Mouse (Mus musculus) limb, embryonic 14.5 days (tissue): ENCODE data around the gene Asic4. TPM values are rescaled to one million over a fixed set of nuclear protein-coding genes. Genes with fewer than 3 reads are reported as not detected.
A peak's percentile ranks its signal among the peaks of the same experiment; 100 is the strongest.

Experiments
- ATAC-seq: fragments of 200-750 bp; cut with Nextera tagmentation; 2 replicates; pipeline ENCODE4 v1.8.0; 2017; ENCODE audit warnings: low read depth, moderate number of reproducible peaks, moderate TSS enrichment; ENCODE audit not compliant: low FRiP score
- DNase-seq: peaks from one replicate; pipeline ENCODE4 v3.0.0-alpha.2; 2015; ENCODE audit warnings: low spot score
- H3K27ac ChIP-seq: fragments of 300-500 bp; sonication (generic); replicated peaks from 2 replicates; pipeline ENCODE4 v1.5.1; 2014; ENCODE audit warnings: low read depth, mild to moderate bottlenecking, low read length, moderate library complexity, mixed read lengths
- H3K27me3 ChIP-seq: fragments of 300-500 bp; sonication (generic); 2 replicates; pipeline ENCODE4 v1.6.1; 2014; ENCODE audit warnings: low read length, mixed read lengths; ENCODE audit not compliant: control insufficient read depth, insufficient read depth
- H3K36me3 ChIP-seq: fragments of 300-500 bp; sonication (generic); 2 replicates; pipeline ENCODE4 v1.6.1; 2014; ENCODE audit warnings: mild to moderate bottlenecking, low read length, moderate library complexity, mixed read lengths; ENCODE audit not compliant: control insufficient read depth, insufficient read depth
- H3K4me1 ChIP-seq: fragments of 300-500 bp; sonication (generic); 2 replicates; pipeline ENCODE4 v1.6.1; 2014; ENCODE audit warnings: antibody characterized with exemption, low read length, mixed read lengths; ENCODE audit not compliant: control insufficient read depth, insufficient read depth
- H3K4me2 ChIP-seq: fragments of 300-500 bp; sonication (generic); replicated peaks from 2 replicates; pipeline ENCODE4 v1.6.1; 2014; ENCODE audit warnings: low read depth, mild to moderate bottlenecking, low read length, moderate library complexity; ENCODE audit not compliant: severe bottlenecking
- H3K4me3 ChIP-seq: fragments of 300-500 bp; sonication (generic); replicated peaks from 2 replicates; pipeline ENCODE4 v1.5.1; 2014; ENCODE audit warnings: low read length
- H3K9ac ChIP-seq: fragments of 300-500 bp; sonication (generic); 2 replicates; pipeline ENCODE4 v1.6.1; 2014; ENCODE audit warnings: mild to moderate bottlenecking, low read depth, low read length, moderate library complexity; ENCODE audit not compliant: severe bottlenecking
- H3K9me3 ChIP-seq: fragments of 300-500 bp; sonication (generic); 2 replicates; pipeline ENCODE4 v1.6.1; 2016; ENCODE audit warnings: low read length; ENCODE audit not compliant: control insufficient read depth
- POLR2A ChIP-seq: fragments of 200-500 bp; IDR thresholded peaks from 2 replicates; pipeline ENCODE4 v1.8.0; 2012; ENCODE audit warnings: inconsistent platforms, mild to moderate bottlenecking, moderate library complexity, borderline replicate concordance; ENCODE audit not compliant: insufficient read depth, insufficient read length; ENCODE audit errors: extremely low read depth
- WGBS: fragments of 180-500 bp; shearing (Covaris S2); extraction: QIAGEN DNeasy Blood & Tissue Kit; methylation state at CpG from one replicate; pipeline ENCODE4 v1.1.7; 2014; 5-methylcytosine and 5-hydroxymethylcytosine counted together
- polyA plus RNA-seq, 2 experiments: library from polyadenylated mRNA; depleted of rRNA in 1 of 2; stranded (reverse) in 1 of 2; unstranded in 1 of 2; fragments of >200 nt; fragmentation: Nextera tagmentation in 1 of 2; extraction: Ambion mirVana in 1 of 2; gene quantifications; 2 replicates each; pipeline versions ENCODE4 v1.2.1 to v1.2.3; 2012 to 2014

The Asic4 gene
- polyA plus RNA-seq, 2 experiments: 0.15 to 0.35 TPM

DNA sequence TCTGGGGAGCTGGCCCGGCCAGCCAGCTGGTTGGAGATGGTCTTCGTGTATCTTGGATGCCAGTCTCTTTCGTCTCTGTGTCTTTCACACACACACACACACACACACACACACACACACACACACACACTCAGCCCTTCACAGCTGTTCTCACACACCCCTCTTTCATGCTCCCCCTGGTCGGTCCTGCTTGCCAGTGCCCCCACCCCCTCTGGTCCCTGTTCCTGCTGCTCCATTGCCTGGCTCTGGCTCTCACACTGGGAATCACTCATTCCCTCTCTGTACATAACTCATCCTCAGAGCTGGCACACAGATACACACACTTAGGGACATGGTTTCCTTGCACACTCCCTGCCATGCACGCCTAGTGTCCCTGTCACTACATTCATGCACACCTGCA is 1.7 kb downstream of the Asic4 start:
- H3K9me3 ChIP-seq: no peaks in the 10 kb centered on the region
- no peak for ATAC-seq
- no peaks in the 10 kb centered on the region for H3K36me3 ChIP-seq
- no peak overlapping the region for H3K27ac ChIP-seq
- no peak overlapping the region for H3K9ac ChIP-seq
- 61% methylated on average over 5 of the region's 5 CpGs for WGBS
- no peak for DNase-seq
- H3K27me3 ChIP-seq: peaks cover 67% of the 10 kb centered on the region
- TF ChIP-seq POLR2A: no peak
- no peak overlapping the region for H3K4me2 ChIP-seq
- peaks cover 33% of the 10 kb centered on the region for H3K4me1 ChIP-seq
- H3K4me3 ChIP-seq: no peak overlapping the region

DNA sequence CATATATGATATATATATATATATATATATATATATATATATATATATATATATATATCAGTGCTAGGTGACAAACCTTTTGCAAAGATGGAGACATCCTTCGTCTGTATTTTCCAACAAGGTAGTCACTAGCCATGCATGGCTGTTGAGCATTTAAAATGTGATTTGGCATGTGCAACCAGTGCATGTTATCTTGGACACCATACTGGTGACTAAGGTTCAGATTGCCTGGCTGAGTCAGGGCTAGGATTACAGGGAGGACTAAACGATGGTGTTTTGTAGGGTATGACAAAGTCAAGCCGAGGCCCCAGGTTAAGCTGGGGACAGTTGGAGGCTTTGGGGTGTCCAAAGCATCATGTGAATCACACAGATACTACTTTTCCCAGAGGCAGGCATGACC is 5.2 kb downstream of the Asic4 start:
- DNase-seq: no peak
- H3K36me3 ChIP-seq: no peaks in the 10 kb centered on the region
- ATAC-seq: no peak
- H3K27ac ChIP-seq: no peak overlapping the region
- peaks cover 50% of the 10 kb centered on the region for H3K27me3 ChIP-seq
- H3K4me2 ChIP-seq: no peak overlapping the region
- TF ChIP-seq POLR2A: no peak
- 60% methylated on average over 3 of the region's 3 CpGs for WGBS
- no peaks in the 10 kb centered on the region for H3K9me3 ChIP-seq
- peaks cover 25% of the 10 kb centered on the region for H3K4me1 ChIP-seq
- H3K9ac ChIP-seq: no peak overlapping the region
- no peak overlapping the region for H3K4me3 ChIP-seq

DNA sequence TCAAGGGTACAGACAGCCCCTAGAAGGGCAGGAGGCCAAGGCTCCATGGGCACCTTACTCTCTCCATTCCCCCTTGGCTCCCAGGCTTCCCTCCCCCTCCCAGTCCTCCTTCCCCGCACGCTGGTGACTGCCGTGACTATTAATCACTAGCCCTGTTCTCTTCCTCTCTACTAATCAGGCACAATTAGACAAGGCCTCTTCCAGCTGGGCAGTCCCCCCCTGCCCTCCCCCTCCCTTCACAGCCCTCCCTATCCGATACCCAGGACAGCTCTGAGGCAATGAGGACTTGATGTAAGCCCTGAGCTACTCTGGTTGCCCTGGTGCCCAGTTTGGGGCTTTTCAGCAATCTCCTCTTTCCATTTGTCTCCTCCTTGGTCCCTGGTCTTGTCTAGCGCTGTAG is 5.7 kb downstream of the Asic4 start:
- H3K9me3 ChIP-seq: no peaks in the 10 kb centered on the region
- 15% methylated on average over 5 of the region's 5 CpGs for WGBS
- ATAC-seq: no peak
- H3K4me1 ChIP-seq: peaks cover 19% of the 10 kb centered on the region
- DNase-seq: no peak
- H3K4me3 ChIP-seq: no peak overlapping the region
- no peak for TF ChIP-seq POLR2A
- H3K27me3 ChIP-seq: peaks cover 45% of the 10 kb centered on the region
- H3K9ac ChIP-seq: no peak overlapping the region
- no peaks in the 10 kb centered on the region for H3K36me3 ChIP-seq
- H3K4me2 ChIP-seq: no peak overlapping the region
- no peak overlapping the region for H3K27ac ChIP-seq

DNA sequence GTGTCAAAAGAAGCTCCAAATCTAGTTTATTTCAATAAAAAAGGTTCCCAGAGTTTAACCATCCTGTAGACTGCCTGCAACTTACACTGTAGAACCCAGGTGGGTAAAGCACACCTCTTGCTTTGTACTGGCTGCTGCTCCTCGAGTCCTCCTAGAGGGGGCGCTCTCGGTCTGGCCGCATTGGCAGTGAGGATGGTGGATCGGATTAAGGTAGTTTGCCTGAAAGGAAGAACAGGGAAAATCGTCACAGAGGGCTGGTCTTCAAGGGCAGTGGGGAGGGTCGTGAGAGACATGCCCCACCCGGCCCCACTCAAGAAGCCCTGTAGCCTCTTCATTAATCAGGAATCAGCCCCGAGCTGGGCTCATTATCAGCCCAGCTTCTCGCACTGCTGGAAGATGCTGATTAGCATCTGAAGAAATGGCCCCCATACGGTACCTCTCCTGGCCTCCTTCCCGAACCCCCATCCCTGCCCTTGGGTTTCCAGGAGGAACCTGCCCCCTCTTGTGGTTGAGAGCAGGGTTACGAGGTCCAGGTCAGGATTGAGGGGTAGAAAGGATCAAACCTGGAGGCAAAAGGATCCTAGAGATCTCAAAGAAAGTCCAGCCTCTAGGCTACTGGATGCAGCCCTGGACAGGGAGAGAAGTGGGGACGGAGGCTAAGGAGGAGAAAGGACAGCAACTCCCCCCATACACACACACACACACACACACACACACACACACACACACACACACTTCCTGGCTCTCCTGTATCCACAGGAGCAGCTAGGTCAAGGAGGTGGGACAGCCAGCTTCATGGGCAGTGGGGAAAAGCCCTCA is 6.7 kb downstream of the Asic4 start:
- TF ChIP-seq POLR2A: no peak
- Histone ChIP-seq H3K4me2 (no peak overlapping the region), H3K36me3 (no peaks in the 10 kb centered on the region), H3K9ac (no peak overlapping the region), H3K4me1 (peaks cover 19% of the 10 kb centered on the region), H3K4me3 (no peak overlapping the region), H3K9me3 (no peaks in the 10 kb centered on the region), H3K27ac (no peak overlapping the region), H3K27me3 (peaks cover 35% of the 10 kb centered on the region)
- WGBS: 4% methylated on average over 14 of the region's 14 CpGs
- ATAC-seq (no peak), DNase-seq (no peak)

DNA sequence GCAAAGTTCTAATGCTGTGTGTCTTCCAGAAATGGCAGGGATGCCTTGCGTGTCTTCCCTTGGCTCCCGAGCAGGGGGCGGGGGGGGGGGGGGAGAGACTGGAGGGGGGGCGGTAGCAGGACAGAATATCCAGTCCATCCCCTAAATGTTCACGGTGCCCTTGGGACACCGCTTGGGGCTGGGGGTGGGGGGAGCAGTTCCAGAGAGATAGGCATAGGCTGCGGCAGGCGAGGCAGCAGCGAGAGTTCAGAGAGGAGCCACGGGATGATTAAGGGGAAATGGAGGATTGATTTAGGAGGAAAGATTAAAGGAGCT is 7.4 kb downstream of the Asic4 start:
- no peak overlapping the region for H3K4me3 ChIP-seq
- H3K9ac ChIP-seq: no peak overlapping the region
- ATAC-seq (no peak), DNase-seq (no peak)
- H3K9me3 ChIP-seq: no peaks in the 10 kb centered on the region
- no peak for TF ChIP-seq POLR2A
- under 1% methylated on average over 8 of the region's 10 CpGs for WGBS
- H3K4me1 ChIP-seq: peaks cover 19% of the 10 kb centered on the region
- peak overlapping the region; percentile 53; the same call in 1 of the 2 replicates for H3K4me2 ChIP-seq
- H3K27ac ChIP-seq: no peak overlapping the region
- H3K36me3 ChIP-seq: no peaks in the 10 kb centered on the region
- H3K27me3 ChIP-seq: peaks cover 28% of the 10 kb centered on the region
